Mouse (Mus musculus): ENCODE data around the gene Smco2.

Gene Smco2

GRCm38 (mm10) chr6:146901929-146902328 lies 52.0 kb downstream of the Smco2 start:
- no peak for DNase-seq (ENCODE audit: low spot score)

DNA sequence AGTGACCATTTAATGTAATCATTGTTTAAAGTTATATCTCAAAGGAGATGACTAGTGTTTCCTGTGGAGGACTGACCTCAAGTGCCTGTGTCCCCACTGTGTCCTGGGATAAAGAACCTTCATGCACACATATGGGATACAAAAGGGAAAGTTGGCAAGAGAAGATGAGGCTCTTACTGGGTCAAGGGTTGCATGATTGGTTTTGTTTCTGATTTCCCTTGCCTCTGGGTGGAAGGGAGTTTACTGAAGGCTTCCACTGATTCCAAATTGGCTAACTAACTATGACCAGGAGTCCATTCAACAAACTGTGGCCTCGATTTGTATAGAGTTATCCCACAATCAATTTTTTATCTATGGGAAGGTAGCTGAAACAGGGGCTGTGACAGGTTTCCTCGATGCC lies 53.7 kb downstream of the Smco2 start:
- DNase-seq (ENCODE audit: low spot score), result no peak

- DNase-seq (ENCODE audit: low spot score), result no peak
These were observed 54.8 kb downstream of the Smco2 start for GRCm38 (mm10) chr6:146904707-146905106.

- DNase-seq (ENCODE audit: low spot score), result no peak
These were observed 56.3 kb downstream of the Smco2 start for GRCm38 (mm10) chr6:146906000-146906786.

GRCm38 (mm10) chr6:146907061-146907794 lies 57.3 kb downstream of the Smco2 start:
- no peak for DNase-seq (ENCODE audit: low spot score)

DNA sequence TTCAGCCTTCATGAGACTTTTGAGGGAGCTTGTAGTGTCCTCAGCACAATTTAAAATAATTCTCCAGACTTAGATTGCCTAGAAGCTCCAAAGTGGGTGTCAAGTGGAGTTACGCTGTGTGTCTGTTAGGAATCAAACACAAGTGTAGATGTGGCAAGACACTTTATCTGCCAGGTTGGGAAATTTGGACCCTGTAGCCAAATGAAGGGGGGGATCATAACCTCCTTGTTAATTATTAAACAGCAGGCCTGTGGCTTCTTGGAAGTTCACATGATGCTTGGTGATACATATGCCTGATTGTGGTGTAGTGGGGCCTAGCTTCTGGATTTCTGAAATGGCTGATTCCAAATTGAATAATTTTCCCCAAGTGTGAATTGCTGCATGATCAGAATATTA lies 57.9 kb downstream of the Smco2 start:
- DNase-seq (ENCODE audit: low spot score), result no peak

- DNase-seq (ENCODE audit: low spot score), result no peak
These were observed 58.9 kb downstream of the Smco2 start for GRCm38 (mm10) chr6:146908801-146909200.

DNA sequence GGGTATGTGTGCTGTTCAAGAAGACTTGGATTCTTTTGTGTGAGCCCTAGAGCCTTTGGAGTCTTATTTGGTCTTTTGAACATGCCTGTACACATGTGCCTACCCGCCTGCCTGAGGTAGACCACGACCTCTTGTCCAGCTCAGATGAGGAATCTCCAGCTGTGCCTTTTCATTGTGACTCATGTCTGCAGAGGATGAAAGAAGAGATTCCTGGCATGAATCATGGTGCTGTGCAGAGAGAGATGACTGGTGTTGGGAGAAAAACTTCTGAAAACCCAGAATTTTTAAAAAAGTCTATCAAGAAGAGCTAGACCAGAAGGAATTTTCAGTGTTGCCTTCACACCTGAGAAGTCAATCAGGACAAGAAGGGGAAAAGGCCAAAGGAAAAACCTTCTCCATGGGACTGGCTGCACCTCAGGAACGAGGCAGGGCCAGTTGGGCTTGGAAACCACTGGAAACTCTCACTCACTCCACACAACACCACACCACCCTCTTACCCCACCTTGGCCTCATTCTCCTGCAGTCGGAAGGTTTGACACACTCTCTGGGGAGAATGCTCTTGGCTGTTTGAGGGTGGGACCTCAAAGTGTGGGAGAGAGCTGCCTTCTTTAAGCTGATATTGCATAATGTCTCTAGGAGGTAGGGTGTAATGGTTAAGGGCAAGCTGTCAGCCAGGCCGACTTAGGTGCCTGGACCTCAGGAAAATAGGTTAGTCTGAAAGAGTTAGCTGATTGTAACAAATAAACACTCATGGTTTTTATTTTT lies 60.0 kb downstream of the Smco2 start:
- no peak for DNase-seq (ENCODE audit: low spot score)

DNA sequence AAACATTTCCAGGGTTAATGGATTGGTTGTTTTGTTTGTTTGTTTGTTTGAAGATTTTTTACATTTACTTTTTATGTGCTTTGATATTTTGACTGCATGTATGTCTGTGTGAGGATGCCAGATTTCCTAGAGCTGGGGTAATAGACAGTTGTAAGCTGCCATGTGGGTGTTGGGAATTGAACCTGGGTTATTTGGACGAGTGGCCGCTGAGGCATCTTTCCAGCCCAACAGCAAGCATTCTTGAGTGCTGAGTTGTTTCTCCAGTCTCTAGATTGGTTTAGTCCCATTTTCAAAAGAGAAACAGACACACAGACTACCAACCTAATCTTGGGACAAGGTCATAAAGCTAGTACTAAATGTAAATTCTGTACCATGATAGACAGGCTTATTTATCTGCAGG lies 60.9 kb downstream of the Smco2 start:
- no peak for DNase-seq (ENCODE audit: low spot score)

- DNase-seq (ENCODE audit: low spot score), result peak; percentile 20
These were observed 63.1 kb downstream of the Smco2 start for GRCm38 (mm10) chr6:146912835-146913488.

DNA sequence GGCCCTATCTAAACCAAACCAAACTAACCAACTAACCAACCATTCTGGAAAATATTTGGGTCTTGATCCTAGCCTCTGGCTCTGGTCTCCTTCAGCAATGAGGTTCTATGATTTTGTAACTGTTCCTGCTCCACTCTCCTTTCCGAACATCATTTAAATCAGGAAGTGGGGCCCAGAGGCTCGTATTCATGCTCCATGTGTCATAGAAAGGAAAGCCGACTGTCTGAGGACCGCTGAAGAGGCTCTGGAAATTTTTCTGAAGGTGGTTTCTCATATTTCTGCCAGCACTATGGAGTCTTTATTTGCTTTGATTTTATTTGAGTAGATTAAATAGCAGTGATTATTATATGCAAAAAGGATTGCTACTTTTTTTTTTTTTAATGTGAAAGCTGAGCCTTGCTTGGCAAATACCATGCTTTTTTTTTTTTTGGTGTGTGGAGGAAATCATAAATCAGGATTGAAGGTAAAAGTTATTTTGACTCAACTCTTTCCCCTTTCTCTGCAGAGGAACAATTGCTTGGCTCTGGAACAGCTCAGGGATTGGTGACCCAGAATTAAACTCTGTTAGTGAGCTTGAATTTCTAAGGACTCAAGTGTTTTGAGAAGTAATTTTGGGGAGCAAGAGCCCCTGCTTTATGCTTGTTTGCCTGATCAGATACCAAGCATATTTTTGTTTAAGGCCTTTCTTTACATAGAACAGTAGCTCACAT lies 63.7 kb downstream of the Smco2 start:
- DNase-seq (ENCODE audit: low spot score), result no peak

DNA sequence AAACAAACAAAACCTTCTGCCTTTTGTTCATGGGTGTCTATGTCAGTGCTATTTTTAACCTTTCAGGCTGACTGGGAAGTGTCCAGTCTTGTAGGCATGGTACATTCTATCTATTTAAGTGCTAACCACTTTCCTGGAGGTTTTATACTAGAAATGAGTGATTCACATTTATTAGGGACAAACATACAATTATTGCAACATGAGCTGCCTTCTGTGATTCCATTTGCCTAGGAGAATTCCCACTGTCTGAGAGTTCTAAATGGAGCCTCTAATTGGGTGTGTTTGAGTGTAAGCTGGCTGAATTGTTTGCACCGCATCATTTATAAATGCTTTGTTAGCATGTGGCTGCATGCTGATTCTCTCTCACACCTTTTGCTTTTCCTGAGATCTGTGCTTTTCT lies 65.9 kb downstream of the Smco2 start:
- DNase-seq (ENCODE audit: low spot score), result no peak

GRCm38 (mm10) chr6:146917396-146917795 lies 67.5 kb downstream of the Smco2 start:
- no peak for DNase-seq (ENCODE audit: low spot score)

DNA sequence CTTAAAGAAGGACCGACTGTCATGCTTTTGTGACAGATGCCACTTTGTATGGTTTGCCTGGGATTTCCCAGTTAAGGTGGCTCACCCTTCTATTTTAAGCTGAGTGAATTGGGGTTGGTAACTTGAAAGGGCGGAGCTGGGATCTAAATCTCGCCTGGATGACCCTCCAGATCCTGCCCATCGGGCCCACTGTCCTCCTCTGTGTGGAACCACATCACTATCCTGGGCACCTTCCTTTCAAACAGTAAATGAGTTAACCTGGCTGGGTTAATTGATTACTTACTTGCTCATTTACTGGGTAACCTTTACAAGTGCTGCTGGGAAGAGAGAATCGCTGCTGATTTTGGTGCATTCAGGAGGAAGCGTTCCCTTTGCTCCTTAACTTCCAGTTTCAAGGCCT lies 68.4 kb downstream of the Smco2 start:
- no peak for DNase-seq (ENCODE audit: low spot score)
